Comparison of ENCODE assay signal across 10 mouse cellular contexts in the genomic region with DNA sequence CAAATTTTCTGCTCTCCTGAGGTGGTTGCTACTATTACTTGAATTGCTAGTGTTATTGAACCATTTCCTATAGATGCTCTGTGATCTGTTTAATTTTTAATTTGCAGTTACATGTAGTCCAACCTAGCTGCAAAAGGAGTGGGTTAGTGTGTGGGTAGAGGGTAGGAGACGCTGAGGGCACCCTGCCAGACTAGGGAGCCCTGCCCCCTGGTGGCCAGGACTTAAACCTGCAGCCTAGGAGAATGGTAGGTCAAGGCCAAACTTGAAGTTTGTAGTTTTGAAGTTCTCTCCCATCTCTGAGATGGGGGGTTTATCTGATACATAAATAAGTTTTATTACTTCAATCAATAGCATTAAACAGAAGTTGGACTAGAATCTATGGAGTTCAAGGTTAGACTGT. TPM values are rescaled to one million over a fixed set of nuclear protein-coding genes. Genes with fewer than 3 reads are reported as not detected.
DNase-seq lines count a peak whose midpoint lies in the region; ATAC-seq and TF ChIP-seq lines count a peak whose summit lies in the region.
"Had no signal": no experiment of that assay in that cellular context is flagged by ENCODE, and none has a peak within 500 bp of the region (broad histone marks: within the 10 kb centered on the region; RNA-seq: fewer than 3 reads in every experiment).

No protein-coding gene starts in this region.

- WGBS in cerebellum, adult 2 months = 0% methylated on average over 1 of the region's 1 CpGs
- 0% methylated on average over 1 of the region's 1 CpGs for WGBS in forebrain, postnatal 0 days
- 5% methylated on average over 1 of the region's 1 CpGs for WGBS in kidney, embryonic 14.5 days

- H3K4me2 ChIP-seq in forebrain, postnatal 0 days (ENCODE audit: low read depth) = no peak overlapping the region
- H3K4me2 ChIP-seq in kidney, embryonic 14.5 days (replicated peaks; ENCODE audit: low read depth, low read length) = no peak overlapping the region
- H3K4me2 ChIP-seq: embryonic facial prominence, embryonic 13.5 days had no signal

- peak; percentile 95 for TF ChIP-seq CTCF in cerebellum, adult 2 months (IDR thresholded peaks at IDR 0.05; ENCODE audit: borderline replicate concordance, insufficient read depth, low read depth, low read length)
- TF ChIP-seq CTCF in forebrain, postnatal 0 days (IDR thresholded peaks at IDR 0.05; ENCODE audit: low read depth) = peak; percentile 84

- peak; percentile 60; the same call in 1 of the 2 replicates for ATAC-seq in forebrain, postnatal 0 days
- ATAC-seq in kidney, embryonic 14.5 days (ENCODE audit: low FRiP score, low TSS enrichment) = peak; percentile 71; the same call in 1 of the 2 replicates
- ATAC-seq in megakaryocyte progenitor cell, adult 5-6 weeks (replicated peaks; ENCODE audit: poor library complexity) = peak; percentile 97

- TF ChIP-seq POLR2A in cerebellum, adult 2 months (IDR thresholded peaks at IDR 0.05; ENCODE audit: borderline replicate concordance, insufficient read depth, low read length) = no peak

- no peak overlapping the region for H3K9ac ChIP-seq in forebrain, postnatal 0 days
- H3K9ac ChIP-seq in kidney, embryonic 14.5 days (ENCODE audit: low read depth, low read length) = no peak overlapping the region
- H3K9ac ChIP-seq: embryonic facial prominence, embryonic 13.5 days had no signal

- H3K4me3 ChIP-seq in cerebellum, adult 2 months (replicated peaks; ENCODE audit: insufficient read depth, low read depth, low read length) = no peak overlapping the region
- no peak overlapping the region for H3K4me3 ChIP-seq in forebrain, postnatal 0 days (ENCODE audit: low read depth, low read length)
- H3K4me3 ChIP-seq in kidney, embryonic 14.5 days (ENCODE audit: low read length) = no peak overlapping the region
- H3K4me3 ChIP-seq: embryonic facial prominence, embryonic 13.5 days had no signal

- peaks cover 3% of the 10 kb centered on the region; the same call in 1 of the 2 replicates for H3K4me1 ChIP-seq in cerebellum, adult 2 months (ENCODE audit: control insufficient read depth, insufficient read depth, low read length)
- no peaks in the 10 kb centered on the region for H3K4me1 ChIP-seq in forebrain, postnatal 0 days (ENCODE audit: insufficient read depth)
- no peaks in the 10 kb centered on the region; the same call in 1 of the 2 replicates for H3K4me1 ChIP-seq in kidney, embryonic 14.5 days (ENCODE audit: control insufficient read depth, insufficient read depth, low read length)
- H3K4me1 ChIP-seq: embryonic facial prominence, embryonic 13.5 days had no signal

- no peaks in the 10 kb centered on the region for H3K9me3 ChIP-seq in forebrain, postnatal 0 days (ENCODE audit: low read length)
- no peaks in the 10 kb centered on the region for H3K9me3 ChIP-seq in kidney, embryonic 14.5 days (ENCODE audit: control insufficient read depth, low read length)
- H3K9me3 ChIP-seq: embryonic facial prominence, embryonic 13.5 days had no signal

- H3K36me3 ChIP-seq in forebrain, postnatal 0 days (ENCODE audit: insufficient read depth) = no peaks in the 10 kb centered on the region
- H3K36me3 ChIP-seq in kidney, embryonic 14.5 days (ENCODE audit: control insufficient read depth, insufficient read depth, low read length) = no peaks in the 10 kb centered on the region
- H3K36me3 ChIP-seq: embryonic facial prominence, embryonic 13.5 days had no signal

- peak; percentile 75 to 83 for DNase-seq in layer of hippocampus, postnatal 10 days (ENCODE audit: low spot score in 2 of 2)
- no peak for DNase-seq in layer of hippocampus, adult 9-11 months
- DNase-seq in ES-CJ7 (ENCODE audit: low read depth, low spot score) = peak; percentile 61
- DNase-seq in cerebellum, adult 2 months = peak; percentile 63 to 78
- DNase-seq in forebrain, postnatal 0 days = peak; percentile 70
- peak; percentile 65 for DNase-seq in thymus, postnatal 0 days (ENCODE audit: low spot score)

- H3K27me3 ChIP-seq in cerebellum, adult 2 months (ENCODE audit: control insufficient read depth, insufficient read depth, low read length) = no peaks in the 10 kb centered on the region; the same call in 1 of the 2 replicates
- H3K27me3 ChIP-seq in forebrain, postnatal 0 days (ENCODE audit: insufficient read depth, low read length) = no peaks in the 10 kb centered on the region
- H3K27me3 ChIP-seq in kidney, embryonic 14.5 days (ENCODE audit: control insufficient read depth, insufficient read depth, low read length) = no peaks in the 10 kb centered on the region

- H3K27ac ChIP-seq in cerebellum, adult 2 months (ENCODE audit: insufficient read depth, low read length) = no peak overlapping the region; the same call in 1 of the 2 replicates
- H3K27ac ChIP-seq in forebrain, postnatal 0 days (ENCODE audit: low read depth, low read length) = no peak overlapping the region
- H3K27ac ChIP-seq in kidney, embryonic 14.5 days (ENCODE audit: low read depth, low read length) = no peak overlapping the region
- H3K27ac ChIP-seq: embryonic facial prominence, embryonic 13.5 days; macrophage had no signal

RNA-seq across cellular contexts. Expression of a gene that starts 16.5 kb away (rescaled TPM):
- total RNA-seq in layer of hippocampus, postnatal 10 days (2021) = 10 to 100 TPM; 70.7 to 73.5 TPM
- polyA plus RNA-seq in cerebellum, adult 2 months (2012; rRNA removed) = 141 and 174 TPM in 2 replicates
- total RNA-seq in forebrain, postnatal 0 days (2014; rRNA removed) = 3.2 and 4.1 TPM in 2 replicates
- polyA plus RNA-seq in forebrain, postnatal 0 days (2015; fragmentation: Nextera tagmentation; extraction: Ambion mirVana) = 1.4 and 2.9 TPM in 2 replicates
- polyA plus RNA-seq in kidney, embryonic 14.5 days (2014; fragmentation: Nextera tagmentation; extraction: Ambion mirVana) = 0.31 and 0.57 TPM in 2 replicates
- total RNA-seq in megakaryocyte progenitor cell, adult 5-6 weeks (2015) = 0.20 and 0.24 TPM in 2 replicates
- total RNA-seq in megakaryocyte progenitor cell, adult 5-6 weeks (2017) = 0.04 and 0.14 TPM in 2 replicates
- 0.15 and 0.17 TPM in 2 replicates for polyA plus RNA-seq in thymus, postnatal 0 days (2015; fragmentation: Nextera tagmentation; extraction: Ambion mirVana)

RNA-seq across cellular contexts. Expression of a gene that starts 18.8 kb away (rescaled TPM):
- 10 to 100 TPM; 10.2 to 10.8 TPM for total RNA-seq in layer of hippocampus, postnatal 10 days (2021)
- polyA plus RNA-seq in cerebellum, adult 2 months (2012; rRNA removed) = 7.5 and 7.9 TPM in 2 replicates
- 10.4 and 14.5 TPM in 2 replicates for total RNA-seq in forebrain, postnatal 0 days (2014; rRNA removed)
- polyA plus RNA-seq in forebrain, postnatal 0 days (2015; fragmentation: Nextera tagmentation; extraction: Ambion mirVana) = 1.9 and 2.3 TPM in 2 replicates
- polyA plus RNA-seq in kidney, embryonic 14.5 days (2014; fragmentation: Nextera tagmentation; extraction: Ambion mirVana) = 9.5 and 12.1 TPM in 2 replicates
- total RNA-seq in megakaryocyte progenitor cell, adult 5-6 weeks (2015) = 14.7 and 16.2 TPM in 2 replicates
- 15.3 and 15.7 TPM in 2 replicates for total RNA-seq in megakaryocyte progenitor cell, adult 5-6 weeks (2017)
- 5.6 and 6.5 TPM in 2 replicates for polyA plus RNA-seq in thymus, postnatal 0 days (2015; fragmentation: Nextera tagmentation; extraction: Ambion mirVana)

RNA-seq across cellular contexts. Expression of a gene that starts 28.4 kb away (rescaled TPM):
- 10 to 100 TPM; 38.4 to 46.7 TPM for total RNA-seq in layer of hippocampus, postnatal 10 days (2021)
- 116 and 130 TPM in 2 replicates for polyA plus RNA-seq in cerebellum, adult 2 months (2012; rRNA removed)
- 7.5 and 8.6 TPM in 2 replicates for total RNA-seq in forebrain, postnatal 0 days (2014; rRNA removed)
- polyA plus RNA-seq in forebrain, postnatal 0 days (2015; fragmentation: Nextera tagmentation; extraction: Ambion mirVana) = 2.9 and 4.8 TPM in 2 replicates
- polyA plus RNA-seq in kidney, embryonic 14.5 days (2014; fragmentation: Nextera tagmentation; extraction: Ambion mirVana) = 0.20 TPM in 1 of 2 replicates, not detected in the other
- total RNA-seq in megakaryocyte progenitor cell, adult 5-6 weeks (2015) = not detected in 2 replicates
- total RNA-seq in megakaryocyte progenitor cell, adult 5-6 weeks (2017) = not detected in 2 replicates
- polyA plus RNA-seq in thymus, postnatal 0 days (2015; fragmentation: Nextera tagmentation; extraction: Ambion mirVana) = 0.09 TPM in 2 replicates
- polyA plus RNA-seq: embryonic facial prominence, embryonic 13.5 days had no signal

RNA-seq across cellular contexts. Expression of a gene that starts 59.7 kb away (rescaled TPM):
- 100 to 1,000 TPM; 472 TPM for total RNA-seq in layer of hippocampus, postnatal 10 days (2021)
- polyA plus RNA-seq in cerebellum, adult 2 months (2012; rRNA removed) = 535 and 584 TPM in 2 replicates
- total RNA-seq in forebrain, postnatal 0 days (2014; rRNA removed) = 213 and 294 TPM in 2 replicates
- polyA plus RNA-seq in forebrain, postnatal 0 days (2015; fragmentation: Nextera tagmentation; extraction: Ambion mirVana) = 54.4 and 75.2 TPM in 2 replicates
- 0.66 and 0.96 TPM in 2 replicates for polyA plus RNA-seq in kidney, embryonic 14.5 days (2014; fragmentation: Nextera tagmentation; extraction: Ambion mirVana)
- total RNA-seq in megakaryocyte progenitor cell, adult 5-6 weeks (2015) = not detected in 2 replicates
- not detected in 2 replicates for total RNA-seq in megakaryocyte progenitor cell, adult 5-6 weeks (2017)
- 0.71 and 0.82 TPM in 2 replicates for polyA plus RNA-seq in thymus, postnatal 0 days (2015; fragmentation: Nextera tagmentation; extraction: Ambion mirVana)
- polyA plus RNA-seq: macrophage had no signal

Comparison
In these comparisons a context has a peak if more than half of its experiments do, and no peak if none do; other contexts are left out.
1. RNA of a gene that starts 16.5 kb away (polyA plus RNA-seq): 141 to 174 TPM in cerebellum, adult 2 months; 1.4 to 2.9 TPM in forebrain, postnatal 0 days, 0.31 to 0.57 TPM in kidney, embryonic 14.5 days and 0.15 to 0.17 TPM in thymus, postnatal 0 days; every median in the first group is over 10 times any median in the second.
2. RNA of a gene that starts 28.4 kb away (polyA plus RNA-seq): 116 to 130 TPM in cerebellum, adult 2 months; 2.9 to 4.8 TPM in forebrain, postnatal 0 days, 0.09 TPM in thymus, postnatal 0 days and 0.20 TPM in kidney, embryonic 14.5 days; every median in the first group is over 10 times any median in the second.
3. Peak in every context shown above with its lines, with median percentiles within 50 percentile points of each other: ATAC-seq.